Mouse (Mus musculus): ENCODE data around the gene Epha2. TPM values are rescaled to one million over a fixed set of nuclear protein-coding genes. Genes with fewer than 3 reads are reported as not detected.
A peak's percentile ranks its signal among the peaks of the same experiment; 100 is the strongest.

Gene Epha2
- polyA plus RNA-seq, 1 experiment from 2014 or later: 6.7 TPM

DNA sequence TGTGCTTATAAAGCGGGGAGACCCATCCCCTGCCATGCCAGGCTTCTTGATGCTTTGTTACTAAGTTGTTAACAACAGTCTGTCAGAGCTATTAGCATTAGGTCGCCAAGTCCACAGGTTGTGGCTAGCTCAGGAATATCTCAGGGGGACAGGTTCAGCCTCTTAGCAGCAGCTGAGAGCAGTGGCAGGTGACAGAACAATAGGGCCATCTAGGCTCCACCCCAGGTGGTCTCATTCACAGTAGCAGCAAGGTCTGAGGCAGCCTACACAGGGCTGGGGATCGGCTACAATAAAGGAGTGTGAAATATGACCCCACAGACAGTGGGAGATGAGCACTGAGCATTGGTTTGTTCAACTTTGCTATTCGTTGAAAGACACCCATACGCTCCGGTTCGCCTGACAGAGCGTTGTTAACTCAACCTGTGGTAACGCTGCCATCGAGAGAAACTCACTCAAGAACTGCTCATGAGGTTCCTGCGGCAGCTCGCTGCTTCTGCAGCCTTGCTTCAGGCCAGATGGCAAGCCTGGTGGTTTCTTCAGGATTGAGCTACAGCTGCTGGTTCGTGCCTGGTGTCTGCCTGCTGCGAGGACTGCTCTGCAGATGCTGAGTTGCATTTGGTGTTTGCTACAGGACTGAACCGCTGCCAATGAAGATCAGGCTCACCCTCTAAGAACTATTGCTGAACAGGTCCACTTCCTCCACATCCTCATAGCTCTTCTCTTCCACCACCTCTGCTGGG, 30.7 kb upstream of the Epha2 start:
- Histone ChIP-seq H3K27ac (no peak overlapping the region), H3K27me3 (replicated peaks) (no peaks in the 10 kb centered on the region), H3K36me3 (no peaks in the 10 kb centered on the region), H3K4me3 (replicated peaks) (no peak overlapping the region), H3K4me1 (replicated peaks) (peaks cover 26% of the 10 kb centered on the region), H3K4me2 (replicated peaks) (no peak overlapping the region), H3K9ac (no peak overlapping the region), H3K9me3 (no peaks in the 10 kb centered on the region)
- WGBS: 68% methylated on average over 15 of the region's 15 CpGs
- no peak for ATAC-seq

DNA sequence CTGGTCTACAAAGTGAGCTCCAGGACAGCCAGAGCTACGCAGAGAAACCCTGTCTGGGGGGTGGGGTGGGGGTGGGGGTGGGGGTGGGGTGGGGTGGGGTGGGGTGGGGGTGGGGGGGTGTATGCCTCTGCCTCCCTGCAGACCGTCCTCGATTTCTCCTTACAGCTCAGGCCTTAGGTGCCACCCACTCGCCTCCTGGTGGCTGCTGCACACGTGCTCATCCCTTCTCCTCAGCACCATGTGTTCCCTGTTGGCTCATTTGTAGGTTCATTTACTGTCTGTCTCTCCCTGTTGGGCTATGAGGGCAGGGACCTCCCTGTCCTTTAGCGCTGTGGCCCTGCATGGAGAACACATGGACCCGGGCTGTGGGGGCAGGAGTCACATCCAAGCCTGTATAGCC, 29.8 kb upstream of the Epha2 start:
- no peaks in the 10 kb centered on the region for H3K36me3 ChIP-seq
- H3K9me3 ChIP-seq: no peaks in the 10 kb centered on the region
- no peak overlapping the region for H3K9ac ChIP-seq
- no peak for ATAC-seq
- WGBS: 75% methylated on average over 6 of the region's 7 CpGs
- H3K4me1 ChIP-seq (replicated peaks): peaks cover 29% of the 10 kb centered on the region
- H3K27ac ChIP-seq: peak overlapping the region; percentile 33; the same call in 1 of the 2 replicates
- no peak overlapping the region for H3K4me3 ChIP-seq (replicated peaks)
- no peaks in the 10 kb centered on the region for H3K27me3 ChIP-seq (replicated peaks)
- H3K4me2 ChIP-seq (replicated peaks): no peak overlapping the region

DNA sequence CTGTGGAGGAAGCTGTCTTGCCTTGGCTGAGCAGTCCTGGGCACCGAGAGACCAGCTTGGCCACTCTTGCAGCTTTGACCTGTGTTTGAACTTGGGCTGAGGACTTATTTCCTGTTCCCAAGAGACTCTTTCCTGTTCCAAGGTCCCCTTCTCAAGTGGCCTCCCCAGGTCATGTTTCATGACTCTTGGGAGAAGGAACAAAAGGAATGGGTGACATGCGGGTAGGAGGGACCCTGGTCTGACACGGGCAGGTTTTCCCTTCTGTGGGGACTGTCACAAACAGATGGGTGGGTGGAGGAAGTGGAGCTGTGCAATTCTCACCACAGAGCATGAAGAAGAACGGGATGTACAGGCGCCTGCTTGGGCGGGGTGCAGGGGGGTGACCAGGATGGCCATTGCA, 29.3 kb upstream of the Epha2 start:
- H3K27me3 ChIP-seq (replicated peaks): no peaks in the 10 kb centered on the region
- H3K9me3 ChIP-seq: no peaks in the 10 kb centered on the region
- no peaks in the 10 kb centered on the region for H3K36me3 ChIP-seq
- H3K4me3 ChIP-seq (replicated peaks): no peak overlapping the region
- WGBS: 54% methylated on average over 6 of the region's 6 CpGs
- peak; percentile 4; the same call in 1 of the 2 replicates for ATAC-seq
- peaks cover 29% of the 10 kb centered on the region for H3K4me1 ChIP-seq (replicated peaks)
- no peak overlapping the region for H3K4me2 ChIP-seq (replicated peaks)
- peak overlapping the region; percentile 33; the same call in 1 of the 2 replicates for H3K27ac ChIP-seq
- 0 out of 2 replicates have a peak overlapping the region, but pooled peaks have one; percentile 10 for H3K9ac ChIP-seq

DNA sequence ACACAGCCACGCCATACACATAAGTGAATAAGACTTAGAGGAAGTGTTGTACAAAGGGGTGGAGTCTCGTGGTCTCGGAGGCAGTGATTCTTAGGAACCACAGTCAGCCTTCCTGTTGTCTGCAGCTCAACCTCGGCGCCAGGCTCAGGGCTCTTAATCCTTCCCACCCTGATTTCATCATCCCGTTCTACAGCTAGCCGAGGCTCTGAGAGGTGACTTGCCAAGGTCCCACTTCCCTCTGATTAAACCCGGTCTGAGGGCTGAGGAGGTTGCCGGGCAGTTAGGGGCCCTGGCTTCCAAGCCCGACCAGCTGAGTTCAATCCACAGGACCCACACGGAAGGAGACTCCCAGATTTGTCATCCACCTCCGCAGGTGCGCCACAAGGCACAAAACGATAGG, 28.2 kb upstream of the Epha2 start:
- Histone ChIP-seq H3K9me3 (no peaks in the 10 kb centered on the region), H3K4me1 (replicated peaks) (peaks cover 40% of the 10 kb centered on the region), H3K4me2 (replicated peaks) (peak overlapping the region; percentile 54), H3K36me3 (no peaks in the 10 kb centered on the region), H3K27ac (peak overlapping the region; percentile 38; the same call in 1 of the 2 replicates), H3K4me3 (replicated peaks) (no peak overlapping the region), H3K9ac (no peak overlapping the region), H3K27me3 (replicated peaks) (no peaks in the 10 kb centered on the region)
- 13% methylated on average over 14 of the region's 14 CpGs for WGBS
- ATAC-seq: peak; percentile 21

DNA sequence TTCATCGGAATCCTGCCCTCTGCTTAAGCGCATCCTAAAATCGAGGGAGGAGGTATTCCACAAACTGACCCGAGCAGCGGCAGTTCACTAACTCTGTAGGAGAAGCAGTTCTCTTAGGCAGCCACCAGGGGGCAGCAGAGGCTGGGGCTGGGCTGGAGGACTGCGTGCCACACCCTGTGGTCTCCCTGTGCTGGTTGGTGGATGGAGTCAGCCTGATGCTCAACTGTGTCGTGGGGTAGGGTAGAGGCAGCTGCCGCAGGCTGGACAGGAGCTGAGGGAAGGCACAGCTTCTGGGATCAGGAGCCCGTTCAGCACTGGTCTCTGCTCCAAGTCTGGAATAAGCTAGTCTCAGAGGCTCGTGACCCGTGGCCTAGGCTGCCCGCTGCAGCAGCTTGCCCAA, 27.7 kb upstream of the Epha2 start:
- 21% methylated on average over 12 of the region's 12 CpGs for WGBS
- Histone ChIP-seq H3K9ac (no peak overlapping the region), H3K4me2 (replicated peaks) (peak overlapping the region; percentile 54)

DNA sequence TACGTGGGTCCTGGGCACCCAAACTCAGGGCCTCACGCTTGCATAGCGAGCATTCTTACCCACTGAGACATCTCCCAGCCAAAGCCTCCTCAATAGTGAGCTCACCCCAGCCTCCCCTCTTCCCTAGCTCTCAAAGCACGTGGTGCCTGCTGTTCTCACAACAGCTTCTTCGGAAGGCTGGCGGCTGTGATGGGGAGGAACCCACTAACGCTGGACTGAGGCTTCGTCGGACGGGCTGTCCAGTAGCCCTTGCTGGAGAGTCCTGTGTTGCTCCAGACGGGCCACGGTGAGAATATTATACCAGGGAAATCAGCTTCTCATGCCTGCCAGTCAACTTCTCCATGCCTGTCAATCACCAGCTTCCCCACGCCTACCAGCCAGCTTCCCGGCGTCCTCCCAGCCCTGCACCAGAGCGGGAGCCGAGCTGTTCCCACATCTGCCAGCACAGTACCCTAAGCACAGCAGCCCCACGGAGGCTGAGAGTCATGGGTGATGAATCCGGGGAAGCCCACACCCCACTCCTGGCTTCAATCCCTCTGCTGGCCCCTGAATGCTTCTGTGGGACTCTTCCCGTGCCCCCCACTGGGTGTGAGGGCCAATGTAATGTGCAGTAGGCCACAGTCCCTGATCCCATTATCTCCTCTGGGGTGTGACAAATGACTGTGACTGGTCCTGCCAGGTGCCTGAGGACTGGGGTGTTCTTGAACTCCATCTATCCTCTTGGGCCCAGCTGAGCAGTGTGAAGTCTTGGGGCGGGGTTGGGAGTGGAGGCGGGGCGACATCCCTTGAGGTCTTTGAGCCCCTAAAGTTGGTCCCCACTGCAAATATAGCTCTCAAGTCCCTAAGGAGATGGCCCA, 26.3 kb upstream of the Epha2 start:
- peaks cover 55% of the 10 kb centered on the region for H3K4me1 ChIP-seq (replicated peaks)

More for the DNA sequence above, 27.7 kb upstream of the Epha2 start:
- no peaks in the 10 kb centered on the region for H3K27me3 ChIP-seq (replicated peaks)
- no peaks in the 10 kb centered on the region for H3K36me3 ChIP-seq
- no peak overlapping the region for H3K4me3 ChIP-seq (replicated peaks)
- no peaks in the 10 kb centered on the region for H3K9me3 ChIP-seq
- ATAC-seq: peak; percentile 74
- H3K27ac ChIP-seq: peak overlapping the region; percentile 38; the same call in 1 of the 2 replicates
- peaks cover 44% of the 10 kb centered on the region for H3K4me1 ChIP-seq (replicated peaks)

DNA sequence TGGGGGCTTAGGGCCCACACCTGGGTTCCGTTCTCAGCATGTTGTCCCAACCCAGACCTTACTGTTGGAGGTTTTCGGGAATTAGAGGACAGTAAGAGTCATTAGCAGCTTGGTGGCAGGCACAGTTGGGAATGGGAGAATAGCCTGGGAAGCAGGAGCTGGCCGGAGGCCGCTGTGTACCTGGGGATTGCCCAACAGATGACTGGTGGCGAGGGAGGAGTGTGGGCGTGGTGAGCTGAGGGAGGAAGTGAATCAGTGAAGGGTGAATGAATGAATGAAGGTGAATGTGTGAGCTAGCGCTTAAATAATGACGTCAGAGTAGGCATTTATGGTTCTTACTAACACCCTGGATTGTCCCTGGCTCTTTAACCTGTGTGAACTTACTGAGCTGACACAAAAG, 23.9 kb upstream of the Epha2 start:
- no peak for ATAC-seq
- H3K4me3 ChIP-seq (replicated peaks): no peak overlapping the region
- no peak overlapping the region for H3K9ac ChIP-seq
- no peaks in the 10 kb centered on the region for H3K36me3 ChIP-seq
- H3K4me1 ChIP-seq (replicated peaks): peaks cover 59% of the 10 kb centered on the region
- H3K4me2 ChIP-seq (replicated peaks): no peak overlapping the region
- 82% methylated on average over 8 of the region's 8 CpGs for WGBS
- H3K27me3 ChIP-seq (replicated peaks): no peaks in the 10 kb centered on the region
- H3K27ac ChIP-seq: no peak overlapping the region
- H3K9me3 ChIP-seq: no peaks in the 10 kb centered on the region

More for the DNA sequence above, 26.3 kb upstream of the Epha2 start:
- no peak; the same call in 1 of the 2 replicates for ATAC-seq
- H3K4me3 ChIP-seq (replicated peaks): no peak overlapping the region
- no peak overlapping the region for H3K27ac ChIP-seq
- H3K9me3 ChIP-seq: no peaks in the 10 kb centered on the region
- 57% methylated on average over 23 of the region's 23 CpGs for WGBS
- H3K36me3 ChIP-seq: no peaks in the 10 kb centered on the region
- H3K9ac ChIP-seq: no peak overlapping the region; the same call in 1 of the 2 replicates
- no peaks in the 10 kb centered on the region for H3K27me3 ChIP-seq (replicated peaks)
- no peak overlapping the region for H3K4me2 ChIP-seq (replicated peaks)

DNA sequence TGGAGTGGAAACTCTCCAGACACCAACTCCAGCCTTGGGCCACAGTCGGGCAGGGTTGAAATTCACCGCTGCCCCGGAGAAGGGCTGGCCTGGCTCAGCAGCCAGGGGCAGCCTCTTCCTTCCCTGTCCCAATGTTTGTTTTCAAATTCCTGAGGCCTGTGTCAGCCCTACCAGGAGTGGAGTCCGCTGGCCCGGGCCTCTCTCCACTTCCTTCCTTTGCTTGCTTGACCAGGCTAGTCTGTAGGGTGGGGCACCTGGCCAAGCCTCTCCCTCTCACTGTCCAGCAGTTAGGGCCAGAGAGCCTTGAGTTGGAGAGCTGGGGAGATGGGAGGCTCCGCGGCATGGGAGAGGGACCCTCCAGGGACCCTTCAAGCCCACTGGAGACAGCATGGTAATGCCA, 22.9 kb upstream of the Epha2 start:
- peak overlapping the region; percentile 86 for H3K27ac ChIP-seq
- H3K4me1 ChIP-seq (replicated peaks): peaks cover 59% of the 10 kb centered on the region
- peak overlapping the region; percentile 24 for H3K4me2 ChIP-seq (replicated peaks)
- ATAC-seq: peak; percentile 42
- no peak overlapping the region for H3K4me3 ChIP-seq (replicated peaks)
- H3K36me3 ChIP-seq: no peaks in the 10 kb centered on the region
- peak overlapping the region; percentile 23 for H3K9ac ChIP-seq
- H3K9me3 ChIP-seq: no peaks in the 10 kb centered on the region
- H3K27me3 ChIP-seq (replicated peaks): no peaks in the 10 kb centered on the region
- WGBS: 20% methylated on average over 7 of the region's 7 CpGs

DNA sequence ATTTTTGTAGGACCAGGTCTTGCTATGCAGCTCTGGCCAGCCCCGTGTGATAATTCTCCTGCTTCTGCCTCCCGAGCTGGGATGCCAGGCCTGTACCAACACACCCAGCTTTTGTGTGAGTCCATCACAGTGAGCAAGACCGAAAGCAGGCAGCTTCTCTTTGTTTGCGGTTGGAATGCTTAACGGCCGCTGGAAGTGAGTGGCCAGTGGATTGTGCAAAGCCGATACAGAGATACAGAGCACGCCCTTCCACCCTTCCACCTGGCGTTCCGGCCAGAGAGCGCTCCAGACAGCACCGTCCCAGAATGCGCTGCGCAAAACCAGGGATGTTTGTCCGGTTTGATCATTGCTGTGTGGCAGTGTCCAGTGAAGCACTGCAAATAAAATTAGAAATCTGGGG, 21.7 kb upstream of the Epha2 start:
- Histone ChIP-seq H3K27ac (peak overlapping the region; percentile 51), H3K9ac (no peak overlapping the region), H3K27me3 (replicated peaks) (no peaks in the 10 kb centered on the region), H3K36me3 (no peaks in the 10 kb centered on the region), H3K4me2 (replicated peaks) (no peak overlapping the region), H3K9me3 (no peaks in the 10 kb centered on the region), H3K4me3 (replicated peaks) (no peak overlapping the region), H3K4me1 (replicated peaks) (peaks cover 58% of the 10 kb centered on the region)
- ATAC-seq: no peak
- 51% methylated on average over 15 of the region's 15 CpGs for WGBS

DNA sequence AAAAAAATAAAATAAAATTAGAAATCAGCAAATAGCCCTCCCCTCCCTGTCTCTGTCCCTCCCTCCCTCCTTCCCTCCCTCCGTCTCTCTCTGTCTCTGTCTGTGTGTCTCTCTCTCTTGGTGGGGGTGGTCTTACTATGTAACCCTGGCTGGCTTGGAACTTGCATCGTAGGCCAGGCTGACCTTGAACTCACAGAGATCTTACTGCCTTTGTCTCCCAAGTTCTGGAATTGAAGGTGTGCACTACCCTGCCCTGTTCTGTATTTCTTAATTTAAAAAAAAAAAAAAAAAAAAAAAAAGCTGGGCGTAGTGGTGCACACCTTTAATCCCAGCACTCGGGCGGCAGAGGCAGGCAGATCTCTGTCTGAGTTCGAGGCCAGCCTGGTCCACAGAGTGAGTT, 21.3 kb upstream of the Epha2 start:
- 87% methylated on average over 6 of the region's 6 CpGs for WGBS
- no peaks in the 10 kb centered on the region for H3K36me3 ChIP-seq
- peaks cover 54% of the 10 kb centered on the region for H3K4me1 ChIP-seq (replicated peaks)
- no peak overlapping the region for H3K4me3 ChIP-seq (replicated peaks)
- H3K27me3 ChIP-seq (replicated peaks): no peaks in the 10 kb centered on the region
- H3K27ac ChIP-seq: no peak overlapping the region
- H3K9me3 ChIP-seq: no peaks in the 10 kb centered on the region
- ATAC-seq: no peak
- H3K9ac ChIP-seq: no peak overlapping the region
- no peak overlapping the region for H3K4me2 ChIP-seq (replicated peaks)

DNA sequence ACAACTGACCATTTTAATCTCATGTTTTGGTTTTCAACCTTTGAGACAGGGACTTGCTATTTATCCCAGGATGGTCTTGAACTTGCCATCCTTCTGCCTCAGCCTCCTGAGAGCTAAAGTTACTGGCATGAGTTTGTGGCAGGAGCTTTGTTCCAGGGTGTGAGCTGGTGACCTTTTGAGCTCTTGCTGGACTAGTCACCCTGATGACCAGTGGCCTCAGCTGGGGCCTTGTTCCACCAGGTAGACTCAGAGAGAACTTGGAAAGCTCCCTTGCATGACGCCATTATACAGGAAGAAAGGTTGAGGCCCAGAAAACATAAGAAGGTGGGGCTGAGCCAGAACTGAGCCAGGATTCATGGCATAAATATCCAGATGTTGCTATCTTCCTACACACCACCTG, 20.6 kb upstream of the Epha2 start:
- no peak overlapping the region for H3K27ac ChIP-seq
- no peaks in the 10 kb centered on the region for H3K27me3 ChIP-seq (replicated peaks)
- H3K4me1 ChIP-seq (replicated peaks): peaks cover 58% of the 10 kb centered on the region
- no peak overlapping the region for H3K9ac ChIP-seq
- no peak overlapping the region for H3K4me2 ChIP-seq (replicated peaks)
- WGBS: 93% methylated on average over 1 of the region's 1 CpGs
- no peaks in the 10 kb centered on the region for H3K9me3 ChIP-seq
- no peak for ATAC-seq
- H3K4me3 ChIP-seq (replicated peaks): no peak overlapping the region
- no peaks in the 10 kb centered on the region for H3K36me3 ChIP-seq

DNA sequence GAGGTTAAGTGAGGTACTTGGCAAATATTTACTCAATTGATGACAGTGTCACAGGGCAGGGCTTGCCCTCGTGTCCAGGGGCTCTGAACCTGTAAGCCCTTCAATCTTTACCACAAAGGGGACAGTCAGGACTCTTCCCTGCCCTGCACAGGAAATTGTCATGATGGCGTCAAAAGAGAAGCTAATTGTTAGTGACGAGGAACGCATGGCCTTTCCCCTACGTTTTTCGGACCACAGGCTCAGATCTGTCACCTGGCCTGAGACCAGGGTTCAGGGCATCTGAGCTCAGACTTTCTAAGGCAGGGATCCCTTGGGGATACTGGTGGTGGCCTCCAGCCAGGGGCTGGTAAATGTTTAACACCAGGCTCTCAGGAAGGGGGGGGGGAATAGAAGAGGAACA, 19.9 kb upstream of the Epha2 start:
- H3K36me3 ChIP-seq: no peaks in the 10 kb centered on the region
- no peak overlapping the region for H3K4me3 ChIP-seq (replicated peaks)
- no peak overlapping the region for H3K9ac ChIP-seq
- H3K27ac ChIP-seq: peak overlapping the region; percentile 9; the same call in 1 of the 2 replicates
- no peaks in the 10 kb centered on the region for H3K9me3 ChIP-seq
- H3K27me3 ChIP-seq (replicated peaks): no peaks in the 10 kb centered on the region
- H3K4me2 ChIP-seq (replicated peaks): no peak overlapping the region; the same call in 1 of the 2 replicates
- 16% methylated on average over 6 of the region's 6 CpGs for WGBS
- H3K4me1 ChIP-seq (replicated peaks): peaks cover 55% of the 10 kb centered on the region
- peak; percentile 73 for ATAC-seq

Measured in intestine, embryonic 15.5 days (tissue).